Mouse (Mus musculus) hindbrain, embryonic 10.5 days (tissue): ENCODE results near the gene Nrg4. TPM values are rescaled to one million over a fixed set of nuclear protein-coding genes. Genes with fewer than 3 reads are reported as not detected.

Experiments
- DNase-seq: peaks from one replicate; pipeline ENCODE4 v3.0.0-alpha.2; 2017; ENCODE audit warnings: low spot score
- H3K27ac ChIP-seq: fragments of 300-500 bp; sonication (generic); 2 replicates; pipeline ENCODE4 v1.5.1; 2016; ENCODE audit warnings: mild to moderate bottlenecking, moderate library complexity
- H3K27me3 ChIP-seq: fragments of 300-500 bp; sonication (generic); 2 replicates; pipeline ENCODE4 v1.6.1; 2016; ENCODE audit warnings: mild to moderate bottlenecking; ENCODE audit not compliant: poor library complexity, insufficient read depth, severe bottlenecking
- H3K36me3 ChIP-seq: fragments of 300-500 bp; sonication (generic); 2 replicates; pipeline ENCODE4 v1.6.1; 2016; ENCODE audit warnings: mild to moderate bottlenecking, moderate library complexity
- H3K4me1 ChIP-seq: fragments of 300-500 bp; sonication (generic); replicated peaks from 2 replicates; pipeline ENCODE4 v1.6.1; 2016; ENCODE audit warnings: mild to moderate bottlenecking
- H3K4me3 ChIP-seq: fragments of 300-500 bp; sonication (generic); 2 replicates; pipeline ENCODE4 v1.5.1; 2016; ENCODE audit warnings: mild to moderate bottlenecking, moderate library complexity
- H3K9me3 ChIP-seq: fragments of 300-500 bp; sonication (generic); 2 replicates; pipeline ENCODE4 v1.6.1; 2016; ENCODE audit warnings: mild to moderate bottlenecking, moderate library complexity
- WGBS: fragments of 180-500 bp; shearing (Covaris S2); methylation state at CpG from one replicate; pipeline ENCODE4 v1.1.7; 2016; 5-methylcytosine and 5-hydroxymethylcytosine counted together
- polyA plus RNA-seq: library from polyadenylated mRNA; unstranded; fragments of >200 nt; fragmentation: Nextera tagmentation; extraction: Ambion mirVana; gene quantifications from 2 replicates; pipeline ENCODE4 v1.2.1, GENCODE M21; 2016

Gene Nrg4
- polyA plus RNA-seq, 1 experiment from 2014 or later, result 0.64 TPM

DNA sequence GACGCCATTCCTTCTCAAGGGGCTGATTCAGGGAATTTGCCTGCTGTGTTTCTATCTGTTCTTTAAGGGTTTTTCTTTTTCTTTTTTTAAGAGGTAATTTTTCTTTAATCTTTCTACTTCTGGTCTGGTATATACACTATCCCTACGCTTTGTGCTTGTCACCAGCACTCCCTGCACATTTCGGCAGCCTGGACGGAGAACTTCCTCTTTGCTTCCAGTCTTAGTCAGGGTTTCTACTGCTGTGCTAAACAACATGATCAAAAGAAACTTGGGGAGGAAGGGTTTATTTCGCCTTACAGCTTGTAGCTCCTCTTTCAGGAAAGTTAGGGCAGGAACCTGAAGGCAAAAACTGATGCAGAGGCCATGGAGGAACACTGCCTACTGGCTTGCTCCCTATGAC lies 18.2 kb downstream of the Nrg4 start:
- Histone ChIP-seq H3K27ac (no peak overlapping the region), H3K27me3 (no peaks in the 10 kb centered on the region), H3K36me3 (no peaks in the 10 kb centered on the region), H3K4me1 (no peaks in the 10 kb centered on the region), H3K4me3 (no peak overlapping the region), H3K9me3 (no peaks in the 10 kb centered on the region)
- DNase-seq, result no peak
- 85% methylated on average over 5 of the region's 5 CpGs for WGBS

GRCm38 (mm10) chr9:55307557-55307956 lies 19.1 kb downstream of the Nrg4 start:
- no peaks in the 10 kb centered on the region for H3K27me3 ChIP-seq
- WGBS, result 80% methylated on average over 5 of the region's 5 CpGs
- no peaks in the 10 kb centered on the region for H3K4me1 ChIP-seq
- no peaks in the 10 kb centered on the region for H3K36me3 ChIP-seq
- no peaks in the 10 kb centered on the region for H3K9me3 ChIP-seq
- H3K4me3 ChIP-seq, result no peak overlapping the region
- H3K27ac ChIP-seq, result no peak overlapping the region
- no peak for DNase-seq

DNA sequence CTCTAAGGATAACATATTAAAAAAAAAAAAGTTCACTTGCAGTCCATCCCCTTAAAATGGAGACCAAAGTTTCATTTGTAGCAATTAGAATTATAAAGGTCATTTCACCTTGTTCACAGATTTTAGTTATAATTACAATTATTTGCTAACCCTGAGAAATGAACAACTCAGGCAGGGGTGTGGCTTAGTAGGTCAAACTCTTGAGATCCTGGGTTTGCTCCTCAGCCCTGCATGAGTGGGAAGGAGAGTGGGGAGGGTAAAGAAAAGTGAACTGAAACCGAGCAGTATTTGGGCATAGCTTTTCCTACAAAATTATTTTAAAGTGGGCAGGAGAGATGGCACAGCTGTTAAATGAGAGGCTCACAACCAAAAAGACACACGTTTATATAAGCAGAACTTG lies 19.6 kb downstream of the Nrg4 start:
- WGBS, result 73% methylated on average over 2 of the region's 2 CpGs
- no peak for DNase-seq
- no peak overlapping the region for H3K27ac ChIP-seq
- H3K9me3 ChIP-seq, result no peaks in the 10 kb centered on the region
- H3K4me3 ChIP-seq, result no peak overlapping the region
- H3K4me1 ChIP-seq, result no peaks in the 10 kb centered on the region
- no peaks in the 10 kb centered on the region for H3K27me3 ChIP-seq
- no peaks in the 10 kb centered on the region for H3K36me3 ChIP-seq

DNA sequence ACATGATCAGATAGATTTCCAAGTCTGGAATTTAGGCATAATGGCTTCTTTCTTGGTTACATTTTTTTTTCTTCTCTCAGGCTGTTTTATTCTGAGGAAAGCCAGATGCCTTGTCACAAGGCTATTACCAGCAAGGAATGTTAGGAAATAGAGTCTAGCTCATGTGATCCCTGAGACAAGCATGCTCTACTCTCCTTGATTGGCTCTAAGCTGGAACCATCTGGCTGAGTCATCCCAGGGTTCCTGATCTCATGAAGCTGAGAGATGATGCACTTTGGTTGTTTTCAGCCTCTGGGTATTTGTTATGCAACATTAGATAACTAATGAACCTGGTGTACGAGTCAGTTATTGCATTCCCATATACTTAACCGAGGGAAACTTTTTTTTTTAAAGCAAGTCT lies 30.4 kb downstream of the Nrg4 start:
- Histone ChIP-seq H3K9me3 (no peaks in the 10 kb centered on the region), H3K27me3 (no peaks in the 10 kb centered on the region), H3K27ac (no peak overlapping the region), H3K4me3 (no peak overlapping the region), H3K4me1 (no peaks in the 10 kb centered on the region), H3K36me3 (no peaks in the 10 kb centered on the region)
- WGBS, result 80% methylated on average over 2 of the region's 2 CpGs
- no peak for DNase-seq

- no peak for DNase-seq
- Histone ChIP-seq H3K27ac (no peak overlapping the region), H3K27me3 (no peaks in the 10 kb centered on the region), H3K36me3 (no peaks in the 10 kb centered on the region), H3K9me3 (no peaks in the 10 kb centered on the region), H3K4me3 (no peak overlapping the region), H3K4me1 (no peaks in the 10 kb centered on the region)
- 91% methylated on average over 4 of the region's 4 CpGs for WGBS
Measured at GRCm38 (mm10) chr9:55291966-55292365, 34.7 kb downstream of the Nrg4 start.

- H3K27me3 ChIP-seq, result no peaks in the 10 kb centered on the region
- no peak for DNase-seq
- H3K9me3 ChIP-seq, result no peaks in the 10 kb centered on the region
- 65% methylated on average over 3 of the region's 3 CpGs for WGBS
- H3K4me3 ChIP-seq, result no peak overlapping the region
- H3K27ac ChIP-seq, result no peak overlapping the region
- no peaks in the 10 kb centered on the region for H3K4me1 ChIP-seq
- no peaks in the 10 kb centered on the region for H3K36me3 ChIP-seq
Measured at GRCm38 (mm10) chr9:55289475-55290198, 37.0 kb downstream of the Nrg4 start.

DNA sequence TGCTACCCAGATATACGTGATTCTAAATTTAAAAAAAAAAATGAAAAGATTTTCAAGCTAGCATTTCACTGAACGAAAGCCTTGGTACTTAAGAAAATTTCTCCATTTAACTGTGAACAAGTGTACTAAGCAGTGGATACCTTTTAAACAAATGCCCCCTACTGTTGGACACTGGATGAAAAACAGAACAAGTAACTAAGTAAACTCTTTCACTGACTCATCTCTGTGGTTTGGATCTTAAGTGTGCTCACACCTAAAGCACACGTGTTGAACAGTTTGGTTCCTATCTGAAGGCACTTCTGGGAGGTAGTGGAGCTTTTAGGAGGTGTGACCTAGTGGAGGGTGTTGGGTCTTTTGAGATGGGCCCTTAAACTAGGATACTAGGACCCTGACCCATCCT lies 41.4 kb downstream of the Nrg4 start:
- no peaks in the 10 kb centered on the region for H3K27me3 ChIP-seq
- H3K4me3 ChIP-seq, result no peak overlapping the region
- WGBS, result 83% methylated on average over 3 of the region's 3 CpGs
- no peak for DNase-seq
- H3K36me3 ChIP-seq, result no peaks in the 10 kb centered on the region
- H3K27ac ChIP-seq, result no peak overlapping the region
- H3K4me1 ChIP-seq, result peaks cover 3% of the 10 kb centered on the region; the same call in 1 of the 2 replicates
- H3K9me3 ChIP-seq, result no peaks in the 10 kb centered on the region

- Histone ChIP-seq H3K36me3 (no peaks in the 10 kb centered on the region), H3K27me3 (no peaks in the 10 kb centered on the region), H3K4me3 (no peak overlapping the region), H3K9me3 (no peaks in the 10 kb centered on the region), H3K27ac (no peak overlapping the region), H3K4me1 (peaks cover 3% of the 10 kb centered on the region; the same call in 1 of the 2 replicates)
- peak; percentile 6 for DNase-seq
- WGBS, result 9% methylated on average over 14 of the region's 14 CpGs
Measured at GRCm38 (mm10) chr9:55283516-55283915, 43.1 kb downstream of the Nrg4 start.

DNA sequence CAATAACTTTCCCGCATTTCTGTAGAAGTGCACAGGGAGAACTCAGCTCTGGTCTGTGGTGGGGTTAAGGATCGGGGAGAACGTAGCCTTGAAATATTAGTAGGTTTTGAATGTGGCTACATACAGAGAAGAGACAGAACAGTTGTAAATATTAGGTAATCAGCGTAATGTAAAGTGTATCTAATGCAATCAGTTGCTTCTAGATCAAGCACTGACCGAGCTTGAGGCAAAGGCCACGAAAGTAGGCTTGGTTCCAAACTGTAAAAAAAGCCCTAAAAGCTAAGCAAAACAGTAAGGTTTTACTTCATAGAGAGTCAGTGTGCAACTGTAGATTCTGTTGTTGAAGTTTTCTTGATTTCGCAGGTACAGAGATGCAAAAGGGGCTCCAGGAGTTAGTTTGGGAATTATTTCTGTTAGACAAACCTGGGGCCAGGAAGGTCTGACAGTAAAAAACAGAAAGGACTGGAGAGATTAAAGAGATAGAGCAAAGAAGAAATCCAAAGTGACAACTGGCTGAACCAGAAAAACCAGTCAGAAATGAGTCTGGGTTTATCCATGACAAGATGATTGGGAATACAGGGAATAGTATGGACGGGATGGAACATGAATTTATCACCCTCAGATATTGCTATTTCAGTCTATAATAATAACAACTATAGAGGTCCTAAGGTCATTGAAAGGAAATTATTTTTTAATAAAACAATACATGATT lies 47.4 kb downstream of the Nrg4 start:
- Histone ChIP-seq H3K4me3 (no peak overlapping the region), H3K27ac (no peak overlapping the region), H3K36me3 (no peaks in the 10 kb centered on the region), H3K9me3 (no peaks in the 10 kb centered on the region), H3K4me1 (peaks cover 3% of the 10 kb centered on the region; the same call in 1 of the 2 replicates), H3K27me3 (no peaks in the 10 kb centered on the region)
- 92% methylated on average over 8 of the region's 8 CpGs for WGBS
- DNase-seq, result no peak

DNA sequence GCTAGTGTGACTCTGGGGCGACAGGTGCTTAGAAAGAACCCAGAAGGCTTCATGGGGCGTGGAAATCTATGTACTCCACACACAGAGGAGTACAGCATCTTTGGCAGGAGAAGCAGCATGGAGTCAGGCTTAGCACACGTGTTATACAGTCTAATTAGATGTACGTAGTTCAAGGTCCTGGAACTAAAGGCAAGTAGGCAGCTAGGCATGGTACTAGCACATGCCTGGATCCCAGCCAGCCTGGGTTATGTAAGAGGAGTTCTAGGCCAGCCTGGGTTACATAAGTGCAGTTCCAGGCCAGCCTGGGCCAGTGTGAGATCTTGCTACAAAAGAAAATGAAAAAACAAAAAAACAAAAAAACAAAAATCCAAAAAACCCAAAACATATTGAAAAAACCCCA lies 49.1 kb downstream of the Nrg4 start:
- no peaks in the 10 kb centered on the region for H3K36me3 ChIP-seq
- no peak overlapping the region for H3K4me3 ChIP-seq
- DNase-seq, result no peak
- WGBS, result 78% methylated on average over 4 of the region's 4 CpGs
- H3K27me3 ChIP-seq, result no peaks in the 10 kb centered on the region
- H3K9me3 ChIP-seq, result no peaks in the 10 kb centered on the region
- no peak overlapping the region for H3K27ac ChIP-seq
- H3K4me1 ChIP-seq, result peaks cover under 1% of the 10 kb centered on the region; the same call in 1 of the 2 replicates

DNA sequence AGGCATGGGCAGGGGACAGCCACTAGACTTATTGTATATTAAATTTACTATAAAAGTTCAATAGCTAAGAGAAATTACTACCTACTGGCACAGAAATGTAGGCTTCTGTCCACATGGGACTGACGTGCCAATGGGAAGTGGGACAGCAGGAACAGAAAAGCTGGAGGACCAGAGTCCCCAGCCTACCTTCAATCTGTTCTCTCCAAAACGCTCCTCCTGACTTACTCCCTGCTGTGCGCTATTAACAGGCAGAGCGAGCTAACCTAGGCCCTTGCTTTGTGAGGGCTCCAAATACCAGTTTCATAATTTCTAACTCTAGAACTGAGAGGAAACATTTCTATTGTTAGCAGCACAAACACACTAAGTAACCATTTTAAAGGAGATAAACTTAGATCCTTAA lies 52.7 kb downstream of the Nrg4 start:
- no peaks in the 10 kb centered on the region for H3K27me3 ChIP-seq
- WGBS, result 40% methylated on average over 4 of the region's 4 CpGs

GRCm38 (mm10) chr9:55271960-55272560 lies 54.6 kb downstream of the Nrg4 start:
- H3K4me3 ChIP-seq, result no peak overlapping the region
- H3K36me3 ChIP-seq, result no peaks in the 10 kb centered on the region
- no peaks in the 10 kb centered on the region for H3K9me3 ChIP-seq
- peaks cover 6% of the 10 kb centered on the region; the same call in 1 of the 2 replicates for H3K4me1 ChIP-seq
- no peaks in the 10 kb centered on the region for H3K27me3 ChIP-seq
- H3K27ac ChIP-seq, result no peak overlapping the region
- DNase-seq, result no peak
- WGBS, result 68% methylated on average over 5 of the region's 5 CpGs

More for the DNA sequence above, 52.7 kb downstream of the Nrg4 start:
- Histone ChIP-seq H3K36me3 (no peaks in the 10 kb centered on the region), H3K4me1 (peaks cover 6% of the 10 kb centered on the region; the same call in 1 of the 2 replicates), H3K9me3 (no peaks in the 10 kb centered on the region), H3K27ac (no peak overlapping the region), H3K4me3 (no peak overlapping the region)
- no peak for DNase-seq
